Mouse (Mus musculus) heart, embryonic 13.5 days (tissue): Measurements from ENCODE around the gene Fkbp14. TPM values are rescaled to one million over a fixed set of nuclear protein-coding genes. Genes with fewer than 3 reads are reported as not detected.

ENCODE experiments used
- ATAC-seq: fragments of 200-750 bp; cut with Nextera tagmentation; 2 replicates; pipeline ENCODE4 v1.8.0; 2017; ENCODE audit warnings: moderate TSS enrichment; ENCODE audit not compliant: insufficient number of reproducible peaks, low FRiP score, low TSS enrichment; ENCODE audit errors: extremely low read depth
- H3K27ac ChIP-seq: fragments of 300-500 bp; sonication (generic); replicated peaks from 2 replicates; pipeline ENCODE4 v1.5.1; 2015; ENCODE audit warnings: moderate library complexity, mild to moderate bottlenecking, inconsistent platforms
- H3K27me3 ChIP-seq: fragments of 300-500 bp; sonication (generic); replicated peaks from 2 replicates; pipeline ENCODE4 v1.6.1; 2015; ENCODE audit warnings: mild to moderate bottlenecking, inconsistent platforms
- H3K36me3 ChIP-seq: fragments of 300-500 bp; sonication (generic); 2 replicates; pipeline ENCODE4 v1.6.1; 2015; ENCODE audit warnings: mild to moderate bottlenecking, inconsistent platforms
- H3K4me1 ChIP-seq: fragments of 300-500 bp; sonication (generic); 2 replicates; pipeline ENCODE4 v1.6.1; 2015; ENCODE audit warnings: inconsistent platforms
- H3K4me2 ChIP-seq: fragments of 300-500 bp; sonication (generic); 2 replicates; pipeline ENCODE4 v1.6.1; 2015; ENCODE audit warnings: inconsistent platforms, mild to moderate bottlenecking, moderate library complexity
- H3K4me3 ChIP-seq: fragments of 300-500 bp; sonication (generic); 2 replicates; pipeline ENCODE4 v1.5.1; 2015; ENCODE audit warnings: moderate library complexity, mild to moderate bottlenecking, inconsistent platforms
- H3K9ac ChIP-seq: fragments of 300-500 bp; sonication (generic); 2 replicates; pipeline ENCODE4 v1.6.1; 2015; ENCODE audit warnings: inconsistent platforms, mild to moderate bottlenecking, moderate library complexity
- H3K9me3 ChIP-seq: fragments of 300-500 bp; sonication (generic); 2 replicates; pipeline ENCODE4 v1.6.1; 2016; ENCODE audit warnings: inconsistent platforms
- WGBS: fragments of 180-500 bp; shearing (Covaris S2); methylation state at CpG from one replicate; pipeline ENCODE4 v1.1.7; 2015; ENCODE audit warnings: mixed read lengths; 5-methylcytosine and 5-hydroxymethylcytosine counted together
- polyA plus RNA-seq: library from polyadenylated mRNA; unstranded; fragments of >200 nt; fragmentation: Nextera tagmentation; extraction: Ambion mirVana; gene quantifications from 2 replicates; pipeline ENCODE4 v1.2.1, GENCODE M21; 2015

The Fkbp14 gene
- 24.0 and 24.1 TPM in 2 replicates for polyA plus RNA-seq

GRCm38 (mm10) chr6:54597208-54597607, at the start of gene Fkbp14:
Gene Fkbp14 (minus strand): TSS chr6:54597308.
- Histone ChIP-seq H3K4me1 (peaks cover 29% of the 10 kb centered on the region), H3K27ac (no peak within 1 kb of the TSS), H3K4me2 (peak within 1 kb of the TSS; percentile 84), H3K9me3 (no peaks in the 10 kb centered on the region), H3K9ac (peak within 1 kb of the TSS; percentile 92), H3K36me3 (no peaks in the 10 kb centered on the region), H3K27me3 (no peaks in the 10 kb centered on the region), H3K4me3 (peak within 1 kb of the TSS; percentile 96)
- no peak for ATAC-seq
- 61% methylated on average over 4 of the region's 4 CpGs for WGBS

GRCm38 (mm10) chr6:54643181-54643580, 46.1 kb upstream of the Fkbp14 start:
- peaks cover 34% of the 10 kb centered on the region for H3K36me3 ChIP-seq
- H3K9ac ChIP-seq: no peak overlapping the region
- no peaks in the 10 kb centered on the region for H3K9me3 ChIP-seq
- ATAC-seq: no peak
- 32% methylated on average over 4 of the region's 4 CpGs for WGBS
- peaks cover 8% of the 10 kb centered on the region; the same call in 1 of the 2 replicates for H3K4me1 ChIP-seq
- H3K4me3 ChIP-seq: no peak overlapping the region
- H3K4me2 ChIP-seq: no peak overlapping the region
- H3K27me3 ChIP-seq: no peaks in the 10 kb centered on the region
- H3K27ac ChIP-seq: no peak overlapping the region

GRCm38 (mm10) chr6:54641953-54642352, 44.8 kb upstream of the Fkbp14 start:
- Histone ChIP-seq H3K27me3 (no peaks in the 10 kb centered on the region), H3K9me3 (no peaks in the 10 kb centered on the region), H3K4me3 (no peak overlapping the region), H3K4me2 (no peak overlapping the region), H3K4me1 (peaks cover 8% of the 10 kb centered on the region; the same call in 1 of the 2 replicates), H3K9ac (no peak overlapping the region), H3K27ac (no peak overlapping the region), H3K36me3 (peaks cover 38% of the 10 kb centered on the region)
- ATAC-seq: no peak
- WGBS: 84% methylated on average over 2 of the region's 2 CpGs

- Histone ChIP-seq H3K4me3 (no peak overlapping the region), H3K27ac (no peak overlapping the region), H3K9ac (no peak overlapping the region), H3K4me2 (no peak overlapping the region), H3K9me3 (no peaks in the 10 kb centered on the region), H3K27me3 (no peaks in the 10 kb centered on the region), H3K36me3 (peaks cover 40% of the 10 kb centered on the region), H3K4me1 (peaks cover 8% of the 10 kb centered on the region; the same call in 1 of the 2 replicates)
- 87% methylated on average over 3 of the region's 3 CpGs for WGBS
- no peak for ATAC-seq
Measured at GRCm38 (mm10) chr6:54639877-54640276, 42.8 kb upstream of the Fkbp14 start.

GRCm38 (mm10) chr6:54631462-54631861, 34.4 kb upstream of the Fkbp14 start:
- 36% methylated on average over 3 of the region's 3 CpGs for WGBS
- H3K4me1 ChIP-seq: no peaks in the 10 kb centered on the region
- no peak overlapping the region for H3K9ac ChIP-seq

GRCm38 (mm10) chr6:54629734-54630133, 32.6 kb upstream of the Fkbp14 start:
- Histone ChIP-seq H3K4me2 (no peak overlapping the region), H3K4me1 (no peaks in the 10 kb centered on the region), H3K27ac (no peak overlapping the region), H3K9ac (no peak overlapping the region), H3K4me3 (no peak overlapping the region), H3K9me3 (no peaks in the 10 kb centered on the region), H3K27me3 (no peaks in the 10 kb centered on the region), H3K36me3 (peaks cover 72% of the 10 kb centered on the region)
- 22% methylated on average over 7 of the region's 7 CpGs for WGBS
- ATAC-seq: no peak; the same call in 1 of the 2 replicates

More at GRCm38 (mm10) chr6:54631462-54631861, 34.4 kb upstream of the Fkbp14 start:
- peaks cover 65% of the 10 kb centered on the region for H3K36me3 ChIP-seq
- H3K9me3 ChIP-seq: no peaks in the 10 kb centered on the region
- no peak overlapping the region for H3K4me2 ChIP-seq
- H3K4me3 ChIP-seq: no peak overlapping the region
- H3K27me3 ChIP-seq: no peaks in the 10 kb centered on the region
- no peak for ATAC-seq
- no peak overlapping the region for H3K27ac ChIP-seq

- Histone ChIP-seq H3K27ac (no peak overlapping the region), H3K4me2 (no peak overlapping the region), H3K9ac (no peak overlapping the region), H3K27me3 (no peaks in the 10 kb centered on the region), H3K4me1 (no peaks in the 10 kb centered on the region), H3K36me3 (peaks cover 75% of the 10 kb centered on the region), H3K4me3 (no peak overlapping the region), H3K9me3 (no peaks in the 10 kb centered on the region)
- no peak for ATAC-seq
- 77% methylated on average over 3 of the region's 3 CpGs for WGBS
Measured at GRCm38 (mm10) chr6:54628381-54628780, 31.3 kb upstream of the Fkbp14 start.

GRCm38 (mm10) chr6:54620357-54620756, 23.2 kb upstream of the Fkbp14 start:
- Histone ChIP-seq H3K36me3 (peaks cover 54% of the 10 kb centered on the region), H3K4me1 (peaks cover 20% of the 10 kb centered on the region), H3K9me3 (no peaks in the 10 kb centered on the region), H3K4me2 (no peak overlapping the region), H3K9ac (no peak overlapping the region), H3K4me3 (no peak overlapping the region), H3K27ac (no peak overlapping the region), H3K27me3 (no peaks in the 10 kb centered on the region)
- 60% methylated on average over 4 of the region's 4 CpGs for WGBS
- ATAC-seq: no peak

- Histone ChIP-seq H3K4me1 (peaks cover 20% of the 10 kb centered on the region), H3K27me3 (no peaks in the 10 kb centered on the region), H3K4me2 (no peak overlapping the region), H3K9ac (no peak overlapping the region), H3K4me3 (no peak overlapping the region), H3K36me3 (peaks cover 53% of the 10 kb centered on the region), H3K9me3 (no peaks in the 10 kb centered on the region), H3K27ac (no peak overlapping the region)
- 69% methylated on average over 7 of the region's 7 CpGs for WGBS
- ATAC-seq: no peak
Measured at GRCm38 (mm10) chr6:54619530-54619929, 22.4 kb upstream of the Fkbp14 start.

GRCm38 (mm10) chr6:54617363-54617762, 20.3 kb upstream of the Fkbp14 start:
- Histone ChIP-seq H3K9ac (no peak overlapping the region), H3K27me3 (no peaks in the 10 kb centered on the region), H3K9me3 (no peaks in the 10 kb centered on the region), H3K4me2 (no peak overlapping the region), H3K4me1 (peaks cover 20% of the 10 kb centered on the region), H3K27ac (no peak overlapping the region), H3K4me3 (no peak overlapping the region), H3K36me3 (peaks cover 40% of the 10 kb centered on the region)
- 66% methylated on average over 3 of the region's 3 CpGs for WGBS
- ATAC-seq: no peak

GRCm38 (mm10) chr6:54606241-54606640, 9.1 kb upstream of the Fkbp14 start:
- WGBS: 49% methylated on average over 4 of the region's 4 CpGs

GRCm38 (mm10) chr6:54604001-54604715, 7.0 kb upstream of the Fkbp14 start:
- ATAC-seq: no peak
- Histone ChIP-seq H3K27ac (no peak overlapping the region), H3K4me1 (peaks cover 6% of the 10 kb centered on the region), H3K9me3 (peaks cover 7% of the 10 kb centered on the region; the same call in 1 of the 2 replicates), H3K4me2 (no peak overlapping the region), H3K36me3 (peaks cover 13% of the 10 kb centered on the region), H3K9ac (no peak overlapping the region), H3K27me3 (no peaks in the 10 kb centered on the region), H3K4me3 (no peak overlapping the region)
- WGBS: 95% methylated on average over 1 of the region's 1 CpGs

More at GRCm38 (mm10) chr6:54606241-54606640, 9.1 kb upstream of the Fkbp14 start:
- H3K27ac ChIP-seq: no peak overlapping the region
- peaks cover 19% of the 10 kb centered on the region for H3K36me3 ChIP-seq
- H3K9ac ChIP-seq: no peak overlapping the region
- H3K4me3 ChIP-seq: no peak overlapping the region
- peaks cover 6% of the 10 kb centered on the region for H3K4me1 ChIP-seq
- no peaks in the 10 kb centered on the region for H3K27me3 ChIP-seq
- no peak for ATAC-seq
- no peak overlapping the region for H3K4me2 ChIP-seq
- H3K9me3 ChIP-seq: peaks cover 11% of the 10 kb centered on the region; the same call in 1 of the 2 replicates
